Mouse (Mus musculus) heart, postnatal 0 days (tissue): ENCODE measurements around the gene Pcsk7. TPM values are rescaled to one million over a fixed set of nuclear protein-coding genes. Genes with fewer than 3 reads are reported as not detected.

Source experiments
- ATAC-seq: fragments of 200-750 bp; cut with Nextera tagmentation; 2 replicates; pipeline ENCODE4 v1.8.0; 2017; ENCODE audit warnings: low read depth, moderate number of reproducible peaks, moderate library complexity; ENCODE audit not compliant: insufficient read depth
- DNase-seq: peaks from one replicate; pipeline ENCODE4 v3.0.0-alpha.2; 2016; ENCODE audit warnings: low spot score
- H3K27ac ChIP-seq: fragments of 300-500 bp; sonication (generic); 2 replicates; pipeline ENCODE4 v1.5.1; 2014; ENCODE audit warnings: low read depth, mild to moderate bottlenecking
- H3K27me3 ChIP-seq: fragments of 300-500 bp; sonication (generic); 2 replicates; pipeline ENCODE4 v1.6.1; 2014; ENCODE audit warnings: low read length, mixed read lengths; ENCODE audit not compliant: control insufficient read depth, insufficient read depth
- H3K36me3 ChIP-seq: fragments of 300-500 bp; sonication (generic); replicated peaks from 2 replicates; pipeline ENCODE4 v1.6.1; 2014; ENCODE audit warnings: low read length, mixed read lengths; ENCODE audit not compliant: control insufficient read depth, insufficient read depth
- H3K4me1 ChIP-seq: fragments of 300-500 bp; sonication (generic); 2 replicates; pipeline ENCODE4 v1.6.1; 2014; ENCODE audit warnings: antibody characterized with exemption; ENCODE audit not compliant: control insufficient read depth, insufficient read depth
- H3K4me2 ChIP-seq: fragments of 300-500 bp; sonication (generic); 2 replicates; pipeline ENCODE4 v1.6.1; 2014; ENCODE audit warnings: low read depth, mild to moderate bottlenecking, low read length, moderate library complexity
- H3K4me3 ChIP-seq: fragments of 300-500 bp; sonication (generic); 2 replicates; pipeline ENCODE4 v1.5.1; 2014; ENCODE audit warnings: low read depth, low read length
- H3K9ac ChIP-seq: fragments of 300-500 bp; sonication (generic); replicated peaks from 2 replicates; pipeline ENCODE4 v1.6.1; 2014; ENCODE audit warnings: low read depth, low read length, mixed read lengths
- H3K9me3 ChIP-seq: fragments of 300-500 bp; sonication (generic); replicated peaks from 2 replicates; pipeline ENCODE4 v1.6.1; 2016; ENCODE audit warnings: low read length; ENCODE audit not compliant: control insufficient read depth
- CTCF ChIP-seq: IDR thresholded peaks from 2 replicates; pipeline ENCODE4 v1.5.1; 2016; ENCODE audit warnings: antibody characterized with exemption, control low read depth, low read depth
- EP300 ChIP-seq: IDR thresholded peaks from 2 replicates; pipeline ENCODE4 v1.6.1; 2016; ENCODE audit warnings: antibody characterized with exemption, low read depth
- WGBS: fragments of 180-500 bp; shearing (Covaris S2); extraction: QIAGEN DNeasy Blood & Tissue Kit; methylation state at CpG from one replicate; pipeline ENCODE4 v1.1.7; 2014; 5-methylcytosine and 5-hydroxymethylcytosine counted together
- polyA plus RNA-seq: library from polyadenylated mRNA; unstranded; fragments of >200 nt; fragmentation: Nextera tagmentation; extraction: Ambion mirVana; gene quantifications from 2 replicates; pipeline ENCODE4 v1.2.1, GENCODE M21; 2015
- total RNA-seq: library from RNA; depleted of rRNA; stranded (reverse); fragments of >200 nt; gene quantifications from 2 replicates; pipeline ENCODE4 v1.2.3, GENCODE M21; 2014; ENCODE audit warnings: low replicate concordance

Gene Pcsk7
- total and polyA plus RNA-seq, 2 experiments from 2014 or later, result 15.0 to 57.1 TPM

DNA sequence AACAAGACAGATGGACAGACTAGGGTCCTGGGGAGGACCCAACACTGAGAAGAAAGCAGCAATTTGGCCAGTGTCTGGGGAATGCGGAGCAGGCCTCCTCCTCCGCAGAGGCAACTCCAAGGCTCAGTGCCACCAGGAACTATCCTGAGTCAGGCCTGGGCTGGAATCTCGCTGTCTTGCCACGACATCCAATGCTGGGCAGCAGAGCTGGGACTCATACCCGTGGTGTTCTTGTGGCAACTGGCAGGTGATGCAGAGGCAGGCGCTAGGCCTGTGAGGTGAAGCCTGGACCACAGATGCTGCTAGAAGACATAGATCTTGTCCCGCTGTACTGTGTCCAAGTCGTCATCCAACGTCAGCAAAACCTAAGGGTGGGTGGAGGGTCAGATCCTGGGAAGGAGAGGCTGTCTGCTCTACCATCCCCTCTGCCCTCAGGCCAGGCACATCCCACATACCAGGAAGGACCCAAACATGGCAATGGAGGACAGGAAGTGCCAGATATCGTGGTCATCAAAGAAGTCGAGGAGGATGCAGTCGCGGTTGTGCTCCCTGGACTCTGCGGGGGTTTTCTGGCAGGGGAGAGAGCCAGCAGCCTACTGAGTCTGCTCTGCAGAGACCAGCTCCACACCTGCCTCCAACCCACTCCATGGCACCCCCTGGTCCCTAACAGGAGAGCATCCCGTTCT lies 32.8 kb downstream of the Pcsk7 start:
- H3K9ac ChIP-seq, result no peak overlapping the region
- no peaks in the 10 kb centered on the region for H3K9me3 ChIP-seq
- 71% methylated on average over 15 of the region's 15 CpGs for WGBS
- H3K27ac ChIP-seq, result no peak overlapping the region
- DNase-seq (no peak), ATAC-seq (no peak)
- no peaks in the 10 kb centered on the region for H3K27me3 ChIP-seq
- no peak for TF ChIP-seq CTCF
- no peak for TF ChIP-seq EP300
- H3K4me3 ChIP-seq, result no peak overlapping the region
- peaks cover 47% of the 10 kb centered on the region for H3K36me3 ChIP-seq
- H3K4me1 ChIP-seq, result 0 out of 2 replicates have a peak, but pooled peaks cover 3% of the 10 kb centered on the region
- no peak overlapping the region for H3K4me2 ChIP-seq

DNA sequence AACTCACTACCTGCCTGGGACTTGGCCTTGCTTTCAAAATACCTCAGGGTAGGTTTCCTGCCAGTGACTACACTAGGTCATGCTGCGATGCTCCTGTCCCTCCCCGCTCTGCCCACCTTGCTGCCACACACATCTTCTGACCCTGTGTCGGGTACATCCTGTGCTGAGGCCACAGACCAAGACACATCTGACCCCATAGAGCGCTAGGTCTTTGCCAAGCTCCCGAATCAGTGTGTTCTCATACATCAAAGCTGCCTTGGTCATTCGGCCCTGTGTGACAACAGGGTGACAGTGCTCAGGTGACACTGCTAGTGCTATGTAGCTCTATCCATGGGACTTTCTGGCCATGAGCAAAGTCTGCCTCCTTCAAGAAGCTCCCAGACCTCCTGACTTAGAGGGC lies 33.5 kb downstream of the Pcsk7 start:
- ATAC-seq (no peak), DNase-seq (no peak)
- H3K9me3 ChIP-seq, result no peaks in the 10 kb centered on the region
- WGBS, result 92% methylated on average over 6 of the region's 6 CpGs
- peaks cover 54% of the 10 kb centered on the region for H3K36me3 ChIP-seq
- no peak for TF ChIP-seq EP300
- no peak for TF ChIP-seq CTCF
- H3K4me1 ChIP-seq, result 0 out of 2 replicates have a peak, but pooled peaks cover 3% of the 10 kb centered on the region
- no peak overlapping the region for H3K4me2 ChIP-seq
- H3K27ac ChIP-seq, result no peak overlapping the region
- H3K9ac ChIP-seq, result no peak overlapping the region
- no peak overlapping the region for H3K4me3 ChIP-seq
- H3K27me3 ChIP-seq, result no peaks in the 10 kb centered on the region

DNA sequence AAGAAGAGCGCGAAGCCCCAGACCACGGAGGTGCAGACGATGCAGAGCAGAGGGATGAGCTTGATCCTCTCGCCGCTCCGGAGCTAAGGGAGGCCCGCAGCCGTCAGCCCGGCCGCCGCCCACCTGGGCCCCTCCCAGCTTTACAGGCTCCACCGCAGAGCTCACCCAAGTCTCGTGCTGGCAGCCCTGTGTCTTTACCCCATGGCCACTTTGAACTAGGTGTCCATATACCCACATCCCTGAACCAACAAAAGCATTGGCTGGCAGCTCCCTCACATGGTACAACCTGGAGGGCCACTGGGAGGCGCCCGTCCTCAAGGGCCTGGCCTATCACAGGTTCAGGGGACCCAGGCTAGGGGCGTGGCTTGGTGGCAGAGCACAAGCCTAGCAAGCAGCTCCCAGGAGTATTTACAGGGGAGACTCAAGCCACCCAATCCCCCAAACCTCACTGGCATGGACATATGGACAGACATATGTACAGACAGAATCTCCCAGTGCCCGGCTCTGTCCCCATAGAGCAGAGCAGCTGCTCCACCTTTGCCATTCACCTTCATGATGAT lies 35.1 kb downstream of the Pcsk7 start:
- DNase-seq, result no peak
- H3K4me1 ChIP-seq, result no peaks in the 10 kb centered on the region
- TF ChIP-seq EP300 (no peak), CTCF (no peak)

DNA sequence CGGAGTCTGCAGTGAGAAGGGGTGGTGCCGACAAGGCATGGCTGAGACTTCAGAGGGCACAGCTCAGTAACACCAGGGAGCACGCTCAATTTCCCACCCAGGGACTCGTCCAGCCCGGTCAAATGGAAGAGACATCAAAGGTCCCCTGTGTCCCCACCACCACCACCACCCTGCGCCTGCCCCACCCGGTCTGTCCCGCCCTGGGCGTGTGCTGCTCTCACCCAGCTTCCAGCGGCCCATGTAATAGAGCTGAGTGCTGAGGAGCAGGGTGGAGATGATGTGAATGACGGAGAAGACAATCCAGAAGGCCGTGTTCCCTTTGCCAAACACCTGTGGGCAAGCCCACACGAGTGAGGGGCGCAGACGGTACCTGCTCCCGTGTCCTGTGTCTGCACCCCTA lies 36.2 kb downstream of the Pcsk7 start:
- no peak overlapping the region for H3K9ac ChIP-seq
- no peaks in the 10 kb centered on the region for H3K27me3 ChIP-seq
- H3K4me1 ChIP-seq, result no peaks in the 10 kb centered on the region
- peaks cover 80% of the 10 kb centered on the region for H3K36me3 ChIP-seq
- no peak overlapping the region for H3K27ac ChIP-seq
- H3K9me3 ChIP-seq, result no peaks in the 10 kb centered on the region
- no peak for ATAC-seq
- DNase-seq, result no peak
- H3K4me2 ChIP-seq, result no peak overlapping the region
- no peak overlapping the region for H3K4me3 ChIP-seq
- WGBS, result 91% methylated on average over 16 of the region's 16 CpGs
- TF ChIP-seq CTCF (no peak), EP300 (no peak)

More for the DNA sequence above, 35.1 kb downstream of the Pcsk7 start:
- Histone ChIP-seq H3K4me2 (no peak overlapping the region), H3K9ac (no peak overlapping the region), H3K27me3 (no peaks in the 10 kb centered on the region), H3K4me3 (no peak overlapping the region), H3K36me3 (peaks cover 70% of the 10 kb centered on the region), H3K27ac (no peak overlapping the region), H3K9me3 (no peaks in the 10 kb centered on the region)
- WGBS, result 61% methylated on average over 18 of the region's 18 CpGs
- ATAC-seq, result no peak; the same call in 1 of the 2 replicates

DNA sequence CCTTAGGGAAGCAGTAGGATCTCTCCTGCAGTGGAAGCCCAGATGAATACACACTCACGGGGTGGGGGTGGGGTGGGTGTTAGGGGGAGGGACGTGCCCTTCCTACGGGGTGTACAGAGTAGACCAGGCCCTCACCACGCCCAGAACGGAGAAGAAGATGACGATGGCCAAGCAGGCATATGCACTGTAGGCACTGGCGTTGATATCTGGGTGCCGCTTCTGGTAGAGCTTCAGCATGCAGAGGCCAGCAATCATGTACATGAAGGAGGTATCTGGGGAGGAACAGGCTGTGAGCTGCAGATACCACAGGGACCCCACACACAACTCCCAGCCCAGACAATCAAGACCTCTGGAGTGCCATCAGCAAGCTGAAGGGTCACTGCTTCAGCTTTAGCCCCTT lies 36.6 kb downstream of the Pcsk7 start:
- H3K9ac ChIP-seq, result no peak overlapping the region
- H3K4me1 ChIP-seq, result no peaks in the 10 kb centered on the region
- ATAC-seq (no peak), DNase-seq (no peak)
- H3K27ac ChIP-seq, result no peak overlapping the region
- H3K4me2 ChIP-seq, result no peak overlapping the region
- 90% methylated on average over 8 of the region's 8 CpGs for WGBS
- H3K36me3 ChIP-seq, result peaks cover 85% of the 10 kb centered on the region
- no peaks in the 10 kb centered on the region for H3K9me3 ChIP-seq
- H3K27me3 ChIP-seq, result no peaks in the 10 kb centered on the region
- TF ChIP-seq CTCF (no peak), EP300 (no peak)
- no peak overlapping the region for H3K4me3 ChIP-seq
